Mouse (Mus musculus) kidney, embryonic 15.5 days (tissue): ENCODE results near the gene Vps41. TPM values are rescaled to one million over a fixed set of nuclear protein-coding genes. Genes with fewer than 3 reads are reported as not detected.

ENCODE experiments used
- ATAC-seq: fragments of 200-750 bp; cut with Nextera tagmentation; replicated peaks from 2 replicates; pipeline ENCODE4 v1.8.0; 2017; ENCODE audit warnings: moderate TSS enrichment; ENCODE audit not compliant: low FRiP score
- H3K27ac ChIP-seq: fragments of 300-500 bp; sonication (generic); 2 replicates; pipeline ENCODE4 v1.5.1; 2015; ENCODE audit warnings: mild to moderate bottlenecking, inconsistent platforms
- H3K27me3 ChIP-seq: fragments of 300-500 bp; sonication (generic); 2 replicates; pipeline ENCODE4 v1.6.1; 2015; ENCODE audit warnings: inconsistent platforms
- H3K36me3 ChIP-seq: fragments of 300-500 bp; sonication (generic); 2 replicates; pipeline ENCODE4 v1.6.1; 2015; ENCODE audit warnings: inconsistent platforms
- H3K4me1 ChIP-seq: fragments of 300-500 bp; sonication (generic); 2 replicates; pipeline ENCODE4 v1.6.1; 2015; ENCODE audit warnings: inconsistent platforms
- H3K4me2 ChIP-seq: fragments of 300-500 bp; sonication (generic); 2 replicates; pipeline ENCODE4 v1.6.1; 2015; ENCODE audit warnings: moderate library complexity, mild to moderate bottlenecking, inconsistent platforms
- H3K4me3 ChIP-seq: fragments of 300-500 bp; sonication (generic); replicated peaks from 2 replicates; pipeline ENCODE4 v1.5.1; 2015; ENCODE audit warnings: mild to moderate bottlenecking, inconsistent platforms
- H3K9ac ChIP-seq: fragments of 300-500 bp; sonication (generic); 2 replicates; pipeline ENCODE4 v1.6.1; 2015; ENCODE audit warnings: mild to moderate bottlenecking, inconsistent platforms
- H3K9me3 ChIP-seq: fragments of 300-500 bp; sonication (generic); replicated peaks from 2 replicates; pipeline ENCODE4 v1.6.1; 2016; ENCODE audit warnings: inconsistent platforms
- WGBS: fragments of 180-500 bp; shearing (Covaris S2); methylation state at CpG from one replicate; pipeline ENCODE4 v1.1.7; 2015; ENCODE audit warnings: mixed read lengths; 5-methylcytosine and 5-hydroxymethylcytosine counted together
- polyA plus RNA-seq: library from polyadenylated mRNA; unstranded; fragments of >200 nt; fragmentation: Nextera tagmentation; extraction: Ambion mirVana; gene quantifications from 2 replicates; pipeline ENCODE4 v1.2.1, GENCODE M21; 2015

Vps41 gene
- 59.0 and 61.1 TPM in 2 replicates for polyA plus RNA-seq

- Histone ChIP-seq H3K4me3 (peak within 1 kb of the TSS; percentile 86), H3K4me1 (peaks cover 5% of the 10 kb centered on the region), H3K36me3 (no peaks in the 10 kb centered on the region), H3K4me2 (peak within 1 kb of the TSS; percentile 57), H3K9me3 (no peaks in the 10 kb centered on the region), H3K27ac (no peak within 1 kb of the TSS), H3K27me3 (no peaks in the 10 kb centered on the region), H3K9ac (peak within 1 kb of the TSS; percentile 69)
- WGBS = under 1% methylated on average over 21 of the region's 21 CpGs
- peak; percentile 100 for ATAC-seq
These were observed at the start of gene Vps41 for GRCm38 (mm10) chr13:18717185-18717584. Vps41 (plus strand) TSS chr13:18717286.

- ATAC-seq = no peak
- Histone ChIP-seq H3K27me3 (no peaks in the 10 kb centered on the region), H3K27ac (no peak overlapping the region), H3K9ac (no peak overlapping the region), H3K4me1 (no peaks in the 10 kb centered on the region), H3K4me3 (no peak overlapping the region), H3K4me2 (no peak overlapping the region; the same call in 1 of the 2 replicates), H3K9me3 (no peaks in the 10 kb centered on the region), H3K36me3 (no peaks in the 10 kb centered on the region)
- WGBS = 42% methylated on average over 7 of the region's 7 CpGs
These were observed 18.5 kb upstream of the Vps41 start for GRCm38 (mm10) chr13:18698518-18699065.

- 92% methylated on average over 1 of the region's 1 CpGs for WGBS
- ATAC-seq = no peak
These were observed 5.4 kb upstream of the Vps41 start for GRCm38 (mm10) chr13:18711685-18712084.

DNA sequence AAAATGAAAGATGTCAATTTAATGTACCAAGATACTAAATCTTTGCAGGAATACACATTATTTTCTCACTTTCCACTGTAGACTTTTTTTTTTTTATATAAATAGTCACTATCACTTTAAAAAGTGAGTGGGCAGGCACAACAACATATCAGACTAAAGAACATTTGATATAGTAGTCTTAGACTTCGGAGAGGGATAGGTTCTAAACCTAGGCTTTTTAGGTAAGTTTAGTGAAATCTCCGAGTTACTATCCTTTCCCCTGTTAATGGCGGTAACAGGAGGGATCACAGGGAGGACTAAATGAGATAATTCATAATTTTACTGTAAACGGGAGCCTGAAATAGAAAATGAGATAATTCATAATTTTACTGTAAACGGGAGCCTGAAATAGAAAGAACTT, 379 bp upstream of the Vps41 start:
- ATAC-seq = peak; percentile 12; the same call in 1 of the 2 replicates
- H3K4me3 ChIP-seq = peak overlapping the region; percentile 86
- H3K9ac ChIP-seq = no peak overlapping the region
- peaks cover 5% of the 10 kb centered on the region for H3K4me1 ChIP-seq
- H3K4me2 ChIP-seq = no peak overlapping the region; the same call in 1 of the 2 replicates
- H3K36me3 ChIP-seq = no peaks in the 10 kb centered on the region
- no peaks in the 10 kb centered on the region for H3K27me3 ChIP-seq
- no peak overlapping the region for H3K27ac ChIP-seq
- WGBS = 42% methylated on average over 5 of the region's 5 CpGs
- no peaks in the 10 kb centered on the region for H3K9me3 ChIP-seq

More at GRCm38 (mm10) chr13:18711685-18712084, 5.4 kb upstream of the Vps41 start:
- H3K4me2 ChIP-seq = no peak overlapping the region
- no peaks in the 10 kb centered on the region for H3K27me3 ChIP-seq
- no peaks in the 10 kb centered on the region for H3K36me3 ChIP-seq
- H3K9ac ChIP-seq = no peak overlapping the region
- H3K9me3 ChIP-seq = no peaks in the 10 kb centered on the region
- H3K4me1 ChIP-seq = no peaks in the 10 kb centered on the region
- H3K27ac ChIP-seq = no peak overlapping the region
- H3K4me3 ChIP-seq = no peak overlapping the region

GRCm38 (mm10) chr13:18718461-18718860, 1.4 kb downstream of the Vps41 start:
- H3K9me3 ChIP-seq = no peaks in the 10 kb centered on the region
- no peak for ATAC-seq
- H3K36me3 ChIP-seq = 0 out of 2 replicates have a peak, but pooled peaks cover 6% of the 10 kb centered on the region
- 78% methylated on average over 5 of the region's 5 CpGs for WGBS
- H3K27me3 ChIP-seq = no peaks in the 10 kb centered on the region
- peaks cover 5% of the 10 kb centered on the region for H3K4me1 ChIP-seq
- H3K4me3 ChIP-seq = no peak overlapping the region
- H3K27ac ChIP-seq = no peak overlapping the region
- no peak overlapping the region for H3K9ac ChIP-seq
- no peak overlapping the region for H3K4me2 ChIP-seq

DNA sequence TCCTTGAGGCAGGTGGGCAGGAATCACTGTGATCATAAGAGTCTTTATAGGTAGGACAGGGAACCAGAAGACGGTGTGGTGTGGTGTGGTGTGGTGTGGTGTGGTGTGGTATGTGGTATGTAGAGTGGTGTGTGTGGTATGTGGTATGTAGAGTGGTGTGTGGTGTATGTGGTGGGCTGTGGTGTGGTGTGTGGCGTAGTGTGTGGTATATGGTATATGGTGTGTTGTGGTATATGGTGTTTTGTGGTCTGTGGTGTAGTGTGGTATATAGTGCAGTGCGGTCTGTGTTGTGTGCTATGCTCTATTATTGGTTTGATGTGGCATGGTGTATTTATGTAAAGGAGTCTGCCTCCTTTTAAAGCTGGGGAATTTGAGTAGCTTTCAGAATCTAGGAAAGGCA, 13.6 kb downstream of the Vps41 start:
- ATAC-seq = no peak
- WGBS = 95% methylated on average over 3 of the region's 3 CpGs
- H3K4me2 ChIP-seq = no peak overlapping the region
- no peaks in the 10 kb centered on the region for H3K27me3 ChIP-seq
- H3K9me3 ChIP-seq = no peaks in the 10 kb centered on the region
- H3K27ac ChIP-seq = no peak overlapping the region
- peaks cover 12% of the 10 kb centered on the region for H3K36me3 ChIP-seq
- no peak overlapping the region for H3K4me3 ChIP-seq
- H3K9ac ChIP-seq = no peak overlapping the region
- H3K4me1 ChIP-seq = no peaks in the 10 kb centered on the region

DNA sequence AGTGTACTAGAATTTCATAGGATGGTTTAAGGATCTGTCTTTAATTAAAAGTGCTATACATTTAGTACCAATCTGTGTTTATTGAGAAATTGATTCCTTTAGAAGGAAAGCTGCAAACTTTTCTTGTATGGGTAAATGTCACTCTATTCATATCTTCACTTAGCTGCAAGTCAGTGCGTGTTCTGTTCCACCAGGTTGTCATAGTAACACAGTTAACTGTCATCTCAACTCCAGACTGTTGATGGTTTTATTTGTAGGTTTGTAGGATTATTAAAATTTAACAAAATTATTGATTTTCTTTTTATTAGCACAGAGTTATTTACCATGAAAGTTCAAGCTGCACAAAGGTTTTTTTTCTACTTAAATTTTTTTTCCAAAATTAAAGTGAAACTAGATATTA, 19.5 kb downstream of the Vps41 start:
- H3K9ac ChIP-seq = no peak overlapping the region
- no peak overlapping the region for H3K4me2 ChIP-seq
- H3K27me3 ChIP-seq = no peaks in the 10 kb centered on the region
- H3K9me3 ChIP-seq = no peaks in the 10 kb centered on the region
- H3K27ac ChIP-seq = no peak overlapping the region
- WGBS = 84% methylated on average over 1 of the region's 1 CpGs
- no peaks in the 10 kb centered on the region for H3K4me1 ChIP-seq
- no peak overlapping the region for H3K4me3 ChIP-seq
- ATAC-seq = no peak
- peaks cover 24% of the 10 kb centered on the region for H3K36me3 ChIP-seq

GRCm38 (mm10) chr13:18743575-18744265, 26.6 kb downstream of the Vps41 start:
- ATAC-seq = no peak
- H3K9me3 ChIP-seq = no peaks in the 10 kb centered on the region
- WGBS = 81% methylated on average over 16 of the region's 16 CpGs
- H3K9ac ChIP-seq = no peak overlapping the region
- H3K27ac ChIP-seq = no peak overlapping the region
- no peaks in the 10 kb centered on the region for H3K4me1 ChIP-seq
- H3K36me3 ChIP-seq = peaks cover 28% of the 10 kb centered on the region
- H3K4me2 ChIP-seq = no peak overlapping the region
- H3K27me3 ChIP-seq = no peaks in the 10 kb centered on the region
- no peak overlapping the region for H3K4me3 ChIP-seq

DNA sequence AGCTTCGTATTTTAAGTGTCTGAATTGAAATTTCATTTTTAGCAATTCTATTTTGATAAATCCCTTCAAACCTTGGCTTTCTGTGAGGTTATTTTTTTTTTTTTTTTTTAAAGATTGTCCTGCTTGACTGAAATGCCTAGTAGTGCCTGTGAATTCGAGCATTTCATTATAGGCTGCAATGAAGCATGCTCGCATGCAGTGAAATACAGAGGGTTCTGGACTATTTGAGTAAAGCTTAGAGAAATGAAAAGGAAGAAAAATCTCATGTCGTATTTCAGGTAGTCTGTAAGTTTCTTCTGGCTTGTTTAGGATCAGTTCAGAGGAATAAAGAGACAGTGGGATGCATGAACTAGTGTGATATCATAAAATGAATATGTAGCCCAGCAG, 27.2 kb downstream of the Vps41 start:
- Histone ChIP-seq H3K9ac (no peak overlapping the region), H3K4me1 (no peaks in the 10 kb centered on the region), H3K4me3 (no peak overlapping the region), H3K9me3 (no peaks in the 10 kb centered on the region), H3K27ac (no peak overlapping the region), H3K27me3 (no peaks in the 10 kb centered on the region), H3K36me3 (peaks cover 28% of the 10 kb centered on the region), H3K4me2 (no peak overlapping the region)
- 81% methylated on average over 4 of the region's 4 CpGs for WGBS
- ATAC-seq = no peak

- no peak overlapping the region for H3K27ac ChIP-seq
- ATAC-seq = no peak
- no peak overlapping the region for H3K4me2 ChIP-seq
- no peak overlapping the region for H3K9ac ChIP-seq
- H3K36me3 ChIP-seq = no peaks in the 10 kb centered on the region
- H3K4me1 ChIP-seq = no peaks in the 10 kb centered on the region
- no peak overlapping the region for H3K4me3 ChIP-seq
- no peaks in the 10 kb centered on the region for H3K9me3 ChIP-seq
- H3K27me3 ChIP-seq = no peaks in the 10 kb centered on the region
- WGBS = 81% methylated on average over 3 of the region's 3 CpGs
These were observed 40.9 kb downstream of the Vps41 start for GRCm38 (mm10) chr13:18757958-18758357.

- no peaks in the 10 kb centered on the region for H3K36me3 ChIP-seq
- H3K27me3 ChIP-seq = no peaks in the 10 kb centered on the region
- H3K4me3 ChIP-seq = no peak overlapping the region
- 75% methylated on average over 5 of the region's 5 CpGs for WGBS
- H3K9ac ChIP-seq = no peak overlapping the region
- ATAC-seq = no peak
- H3K9me3 ChIP-seq = no peaks in the 10 kb centered on the region
- no peaks in the 10 kb centered on the region for H3K4me1 ChIP-seq
- no peak overlapping the region for H3K4me2 ChIP-seq
- H3K27ac ChIP-seq = no peak overlapping the region
These were observed 42.4 kb downstream of the Vps41 start for GRCm38 (mm10) chr13:18759361-18760056.

- no peak overlapping the region for H3K4me2 ChIP-seq
- H3K27ac ChIP-seq = no peak overlapping the region
- no peak overlapping the region for H3K9ac ChIP-seq
- ATAC-seq = no peak
- WGBS = 56% methylated on average over 1 of the region's 1 CpGs
- H3K4me1 ChIP-seq = no peaks in the 10 kb centered on the region
- H3K36me3 ChIP-seq = no peaks in the 10 kb centered on the region
- no peaks in the 10 kb centered on the region for H3K9me3 ChIP-seq
- no peaks in the 10 kb centered on the region for H3K27me3 ChIP-seq
- no peak overlapping the region for H3K4me3 ChIP-seq
These were observed 44.4 kb downstream of the Vps41 start for GRCm38 (mm10) chr13:18761452-18761851.
